Mouse (Mus musculus) cerebellum, adult (tissue): ENCODE data around the gene Copg1.
"Not testable (repeated sequence)": the region's sequence is repeated elsewhere in the genome, so short reads cannot be mapped to it uniquely, and the experiment has no call there.

Experiments used
- ATAC-seq: cut with Nextera tagmentation; 2 replicates; pipeline ENCODE4 v1.9.2; 2017; ENCODE audit warnings: mild to moderate bottlenecking, moderate library complexity, mixed read lengths; ENCODE audit not compliant: insufficient number of reproducible peaks, low FRiP score, low TSS enrichment

The Copg1 gene

DNA sequence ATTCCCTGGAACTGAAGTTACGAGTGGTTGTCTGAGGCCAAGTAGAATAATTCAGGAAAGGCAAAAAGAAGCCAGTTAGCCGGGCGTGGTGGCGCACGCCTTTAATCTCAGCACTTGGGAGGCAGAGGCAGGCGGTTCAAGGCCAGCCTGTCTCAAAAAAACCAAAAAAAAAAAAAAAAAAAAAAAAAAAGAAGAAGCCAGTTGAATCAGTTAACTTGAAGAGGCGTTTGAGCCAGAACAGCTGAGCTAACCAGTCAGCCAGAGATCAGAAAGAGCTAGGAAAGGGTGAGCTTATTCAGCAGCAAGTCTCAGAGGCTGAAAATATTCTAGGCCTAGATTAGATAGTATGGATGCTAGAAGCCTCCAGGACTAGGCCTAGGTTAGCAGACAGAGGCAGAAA lies 54.6 kb downstream of the Copg1 start:
- no peak for ATAC-seq

DNA sequence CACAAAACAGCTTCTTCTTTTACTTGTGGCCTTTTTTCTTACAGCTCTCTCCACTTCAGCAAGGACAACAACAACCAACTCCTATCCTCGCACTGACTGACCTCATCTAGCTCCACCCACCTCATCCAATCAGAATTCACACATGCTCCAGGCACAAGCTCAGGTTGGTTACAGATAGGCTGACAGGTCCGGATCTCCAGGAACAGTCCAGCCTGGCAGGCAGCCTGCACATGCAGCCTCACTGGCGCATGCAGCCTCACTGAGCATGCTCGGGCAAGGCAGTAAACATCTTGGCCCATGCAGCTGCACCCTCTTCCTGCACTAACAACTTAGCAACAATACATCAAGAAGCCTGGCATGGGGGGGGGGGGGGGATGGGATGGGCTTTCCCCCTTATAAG lies 74.8 kb downstream of the Copg1 start:
- not testable (repeated sequence) for ATAC-seq
